Mouse (Mus musculus): ENCODE data around the gene Vps53.
"Not testable (repeated sequence)": the region's sequence is repeated elsewhere in the genome, so short reads cannot be mapped to it uniquely, and the experiment has no call there.

The Vps53 gene

DNA sequence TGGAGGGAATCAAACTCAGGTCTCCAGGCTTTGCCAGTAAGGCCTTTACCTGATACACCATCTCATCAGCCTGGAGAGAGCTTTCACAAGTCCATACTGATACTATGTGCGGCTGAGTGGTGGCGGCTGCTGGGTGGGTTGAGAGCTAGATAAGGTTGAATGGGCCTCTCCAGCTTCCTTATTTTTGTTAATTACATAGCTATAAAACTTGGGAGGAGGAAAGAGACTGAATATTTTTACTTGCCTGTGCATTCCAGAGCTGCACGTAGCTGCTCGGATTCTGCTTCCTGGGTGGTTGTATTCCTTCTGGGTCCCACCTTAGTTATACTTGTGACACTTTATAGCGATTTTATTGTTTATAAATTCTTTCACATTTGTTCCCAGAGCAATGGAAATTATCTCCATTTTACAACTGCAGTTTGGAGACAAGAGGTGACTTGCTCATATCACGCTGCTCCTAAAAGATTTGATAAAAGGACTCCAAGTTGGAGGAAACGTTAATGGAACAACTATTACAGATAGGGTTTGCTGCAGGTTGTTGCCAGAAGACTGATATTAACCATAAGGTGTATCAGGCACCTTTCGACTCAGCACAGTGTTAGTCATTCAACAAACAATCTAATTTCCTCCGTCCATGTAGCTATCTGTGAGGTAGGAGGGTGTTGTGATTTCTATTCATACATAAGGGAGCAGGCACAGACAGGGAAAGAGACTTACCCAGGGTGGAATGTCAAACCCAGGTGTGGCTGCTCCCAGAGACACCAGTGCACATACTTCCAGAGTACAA is 168.4 kb downstream of the Vps53 start:
- DNase-seq (ENCODE audit: low spot score) = no peak

GRCm38 (mm10) chr11:76009101-76009500 is 170.3 kb downstream of the Vps53 start:
- no peak for DNase-seq (ENCODE audit: low spot score)

DNA sequence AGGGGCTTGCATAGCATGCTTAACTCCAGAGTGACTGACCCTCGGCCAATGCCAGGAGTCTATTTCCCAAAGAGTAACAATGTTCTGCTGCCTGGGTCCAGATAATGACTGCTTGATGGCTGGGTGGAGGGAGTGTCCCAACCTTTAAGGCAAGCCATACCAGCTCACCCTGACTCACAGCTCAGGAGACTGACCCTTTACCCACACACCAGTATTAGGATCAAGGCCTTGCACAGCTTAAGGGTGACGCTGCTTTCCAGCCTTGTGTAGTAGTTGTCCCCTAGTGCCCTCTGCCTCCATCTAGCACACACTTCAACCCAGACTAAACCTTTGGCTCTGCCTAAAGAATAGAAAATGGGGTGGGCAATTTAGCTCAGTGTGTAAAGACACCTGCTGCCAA is 171.3 kb downstream of the Vps53 start:
- DNase-seq (ENCODE audit: low spot score) = no peak

DNA sequence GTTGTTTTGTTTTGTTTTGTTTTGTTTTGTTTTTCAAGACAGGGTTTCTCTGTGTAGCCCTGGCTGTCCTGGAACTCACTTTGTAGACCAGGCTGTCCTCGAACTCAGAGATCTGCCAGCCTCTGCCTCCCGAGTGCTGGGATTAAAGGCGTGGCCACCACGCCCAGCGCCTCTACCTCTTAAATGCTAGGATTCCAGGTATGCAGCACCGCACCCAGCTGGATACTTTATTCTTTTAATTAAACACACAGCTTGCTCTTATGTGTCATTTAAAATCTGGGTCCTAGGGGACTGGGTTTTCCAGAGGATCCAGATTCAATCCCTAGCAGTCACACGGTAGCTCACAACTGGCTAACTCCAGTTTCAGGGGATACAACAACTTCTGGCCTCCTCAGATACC is 175.2 kb downstream of the Vps53 start:
- not testable (repeated sequence) for DNase-seq (ENCODE audit: low spot score)

DNA sequence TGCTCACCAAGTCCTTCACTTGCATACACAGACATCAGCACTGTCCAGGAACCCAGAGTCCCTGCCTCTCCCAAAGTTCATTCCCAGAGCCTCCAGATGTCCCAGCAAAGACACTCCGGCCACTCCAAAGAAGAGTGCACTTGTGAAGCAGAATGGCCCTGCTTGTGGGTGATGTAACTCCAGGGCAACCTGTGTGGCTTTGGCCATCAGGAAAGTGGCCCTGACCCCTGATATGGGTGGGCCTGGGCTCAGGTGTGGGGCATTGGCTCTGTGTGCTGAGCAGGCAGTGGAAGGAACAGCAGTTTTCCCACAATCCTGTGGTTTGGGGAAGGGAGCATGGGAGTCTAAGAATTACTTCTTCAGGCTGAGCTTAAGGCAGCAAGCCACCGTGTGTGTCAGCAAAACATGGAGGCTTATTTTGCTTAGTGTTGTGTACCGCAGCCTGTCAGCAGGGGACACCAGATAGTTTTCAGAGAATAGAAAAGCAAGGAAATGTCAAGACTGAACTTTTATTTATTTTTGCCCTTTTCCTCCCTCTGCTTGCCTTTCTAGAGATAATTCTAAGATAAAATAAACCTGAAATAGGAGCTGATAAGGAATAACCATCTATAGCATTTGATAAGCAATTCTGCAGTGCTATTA is 178.1 kb downstream of the Vps53 start:
- no peak for DNase-seq (ENCODE audit: low spot score)

GRCm38 (mm10) chr11:76000701-76001100 is 178.7 kb downstream of the Vps53 start:
- no peak for DNase-seq (ENCODE audit: low spot score)

DNA sequence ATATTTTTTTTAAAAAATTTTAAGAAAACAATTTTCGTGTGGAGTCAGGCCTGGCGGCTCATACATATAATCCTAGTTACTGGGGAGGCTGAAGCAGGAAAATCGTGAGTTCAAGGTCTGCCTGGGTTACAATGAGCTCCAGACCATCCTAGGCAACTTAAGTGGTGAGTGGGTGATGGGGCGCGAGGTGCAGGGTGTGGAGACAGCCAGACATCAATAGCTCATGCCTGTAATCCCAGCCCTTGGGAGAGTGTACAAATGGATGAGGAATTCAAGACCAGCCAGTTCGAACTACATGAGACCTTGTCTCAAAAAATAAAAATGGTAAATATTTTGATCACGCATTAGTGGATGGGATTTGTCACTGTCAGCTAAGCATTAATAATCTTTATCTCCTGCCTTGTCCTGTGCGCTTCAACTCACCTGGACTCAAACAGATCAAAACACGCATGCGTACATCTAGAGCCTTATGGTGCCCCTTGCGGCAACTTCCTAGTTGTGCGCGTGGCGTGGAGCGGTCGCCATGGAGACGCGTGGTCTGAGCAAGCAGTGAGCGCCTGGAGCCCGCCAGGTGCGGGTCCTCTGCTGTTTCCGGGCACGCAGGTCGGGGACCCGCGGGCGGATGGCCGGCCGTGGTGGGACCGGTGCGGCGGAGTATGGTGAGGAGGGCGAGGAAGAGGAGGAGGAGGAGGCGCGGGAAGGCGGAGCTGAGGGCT is 179.8 kb downstream of the Vps53 start, which contains the start of gene 1700016K19Rik:
Gene 1700016K19Rik, plus strand, starts transcription at position 473 of the 716 bp plus-strand sequence.
- peak; percentile 46 for DNase-seq (ENCODE audit: low spot score)

Data from ovary, postnatal 10 days (tissue).